Comparison of ENCODE assay signal across 26 mouse cellular contexts in genomic region chr6:122609377-122609728, GRCm38 (mm10). TPM values are rescaled to one million over a fixed set of nuclear protein-coding genes. Genes with fewer than 3 reads are reported as not detected.
A peak's percentile ranks its signal among the peaks of the same experiment; 100 is the strongest.
DNase-seq lines count a peak whose midpoint lies in the region; ATAC-seq and TF ChIP-seq lines count a peak whose summit lies in the region.
"Had no signal": no experiment of that assay in that cellular context is flagged by ENCODE, and none has a peak within 500 bp of the region (broad histone marks: within the 10 kb centered on the region; RNA-seq: fewer than 3 reads in every experiment).

No protein-coding gene starts in this region.

- H3K4me3 ChIP-seq in heart, embryonic 16.5 days (ENCODE audit: low read length) = no peak overlapping the region; the same call in 1 of the 2 replicates
- H3K4me3 ChIP-seq in ES-E14 (ENCODE audit: insufficient read depth in 1 of 2, low read depth in 1 of 2, low read length in 2 of 2, poor library complexity in 1 of 2, severe bottlenecking in 1 of 2) = peak overlapping the region; percentile 79 to 81
- peak overlapping the region; percentile 43 for H3K4me3 ChIP-seq in erythroblast, embryonic 14.5 days (replicated peaks)
- no peak overlapping the region for H3K4me3 ChIP-seq in liver, postnatal 0 days (ENCODE audit: low read depth, low read length)
- H3K4me3 ChIP-seq in hindbrain, embryonic 12.5 days = no peak overlapping the region
- H3K4me3 ChIP-seq: embryonic facial prominence, embryonic 12.5 days; forebrain, embryonic 10.5 days; midbrain, embryonic 13.5 days; myocyte; neural tube, embryonic 15.5 days had no signal

- no peak for ATAC-seq in heart, embryonic 16.5 days (replicated peaks; ENCODE audit: extremely low read depth, insufficient read depth, low FRiP score)
- no peak for ATAC-seq in liver, postnatal 0 days
- no peak for ATAC-seq in hindbrain, embryonic 12.5 days (ENCODE audit: low FRiP score)
- ATAC-seq: midbrain, embryonic 13.5 days had no signal

- WGBS in heart, embryonic 16.5 days = 33% methylated on average over 9 of the region's 9 CpGs
- 37% methylated on average over 9 of the region's 9 CpGs for WGBS in liver, postnatal 0 days (ENCODE audit: insufficient replicate concordance)
- WGBS in hindbrain, embryonic 12.5 days = 77% methylated on average over 9 of the region's 9 CpGs

- no peak overlapping the region for H3K9ac ChIP-seq in heart, embryonic 16.5 days (ENCODE audit: low read length)
- peak overlapping the region; percentile 96 for H3K9ac ChIP-seq in ES-E14 (ENCODE audit: insufficient read depth, low read depth, low read length, poor library complexity, severe bottlenecking)
- H3K9ac ChIP-seq in liver, postnatal 0 days (replicated peaks) = no peak overlapping the region
- H3K9ac ChIP-seq in hindbrain, embryonic 12.5 days = no peak overlapping the region
- H3K9ac ChIP-seq: embryonic facial prominence, embryonic 12.5 days; lung, embryonic 14.5 days; midbrain, embryonic 13.5 days; neural tube, embryonic 15.5 days had no signal

- no peak for TF ChIP-seq EP300 in liver, postnatal 0 days (IDR thresholded peaks at IDR 0.05; ENCODE audit: low read depth)

- no peak overlapping the region for H3K27ac ChIP-seq in heart, embryonic 16.5 days (ENCODE audit: low read length)
- peak overlapping the region; percentile 100 for H3K27ac ChIP-seq in ES-E14 (ENCODE audit: insufficient read depth, low read depth, low read length, poor library complexity, severe bottlenecking)
- no peak overlapping the region for H3K27ac ChIP-seq in liver, postnatal 0 days (ENCODE audit: low read depth)
- H3K27ac ChIP-seq in hindbrain, embryonic 12.5 days = no peak overlapping the region
- H3K27ac ChIP-seq: embryonic facial prominence, embryonic 12.5 days; forebrain, embryonic 10.5 days; hindbrain, postnatal 0 days; midbrain, embryonic 13.5 days; neural tube, embryonic 15.5 days had no signal

- in situ Hi-C loops in ES-E14 (cut with MboI; ENCODE audit: low sequenced_read_pairs in 2 of 2, unreplicated experiment in 2 of 2) = no loop called here

- no peak for DNase-seq in heart, adult 18-20 months
- DNase-seq in ES-E14 (ENCODE audit: low read depth, low spot score) = no peak
- DNase-seq in liver, postnatal 0 days = no peak
- no peak for DNase-seq in gastrocnemius, postnatal 25 days
- DNase-seq: adrenal gland, postnatal 10 days; cerebellum, adult 11-12 months; gastrocnemius, postnatal 14 days; heart, postnatal 4 days; kidney, adult 8-10 months; kidney, postnatal 36 days; layer of hippocampus, postnatal 36 days; lung, embryonic 14.5 days; lung, postnatal 4 days; thymus, postnatal 14 days had no signal

- no peaks in the 10 kb centered on the region for H3K27me3 ChIP-seq in heart, embryonic 16.5 days (ENCODE audit: control insufficient read depth, insufficient read depth, low read length)
- no peaks in the 10 kb centered on the region for H3K27me3 ChIP-seq in erythroblast, embryonic 14.5 days (ENCODE audit: control insufficient read depth)
- H3K27me3 ChIP-seq in liver, postnatal 0 days (ENCODE audit: insufficient read depth, low read length) = no peaks in the 10 kb centered on the region
- no peaks in the 10 kb centered on the region for H3K27me3 ChIP-seq in hindbrain, embryonic 12.5 days
- H3K27me3 ChIP-seq: embryonic facial prominence, embryonic 12.5 days; midbrain, embryonic 13.5 days; neural tube, embryonic 15.5 days had no signal

- H3K36me3 ChIP-seq in heart, embryonic 16.5 days (ENCODE audit: control insufficient read depth, insufficient read depth) = no peaks in the 10 kb centered on the region
- peaks cover 10% of the 10 kb centered on the region for H3K36me3 ChIP-seq in ES-E14 (ENCODE audit: control insufficient read depth, insufficient read depth, low read length, poor library complexity, severe bottlenecking)
- H3K36me3 ChIP-seq in erythroblast, embryonic 14.5 days (ENCODE audit: control insufficient read depth) = no peaks in the 10 kb centered on the region
- no peaks in the 10 kb centered on the region for H3K36me3 ChIP-seq in liver, postnatal 0 days (replicated peaks; ENCODE audit: insufficient read depth, low read length)
- no peaks in the 10 kb centered on the region for H3K36me3 ChIP-seq in hindbrain, embryonic 12.5 days
- H3K36me3 ChIP-seq: embryonic facial prominence, embryonic 12.5 days; forebrain, embryonic 10.5 days; midbrain, embryonic 13.5 days; neural tube, embryonic 15.5 days had no signal

- H3K4me2 ChIP-seq in heart, embryonic 16.5 days (ENCODE audit: low read depth, low read length) = peak overlapping the region; percentile 44; the same call in 1 of the 2 replicates
- H3K4me2 ChIP-seq in liver, postnatal 0 days (ENCODE audit: low read depth, low read length) = peak overlapping the region; percentile 35; the same call in 1 of the 2 replicates
- no peak overlapping the region for H3K4me2 ChIP-seq in hindbrain, embryonic 12.5 days (replicated peaks)
- H3K4me2 ChIP-seq: embryonic facial prominence, embryonic 12.5 days; lung, embryonic 14.5 days; midbrain, embryonic 13.5 days; neural tube, embryonic 15.5 days had no signal

- no peak for TF ChIP-seq CTCF in liver, postnatal 0 days (IDR thresholded peaks at IDR 0.05; ENCODE audit: low read depth)

- H3K4me1 ChIP-seq in heart, embryonic 16.5 days (ENCODE audit: control insufficient read depth, insufficient read depth, low read length) = peaks cover 3% of the 10 kb centered on the region; the same call in 1 of the 2 replicates
- H3K4me1 ChIP-seq in ES-E14 (ENCODE audit: control insufficient read depth in 2 of 2, insufficient read depth in 2 of 2, low read length in 2 of 2, poor library complexity in 1 of 2) = peaks cover 0 to 12% of the 10 kb centered on the region in 2 experiments; a peak in 1 of 4 replicates
- peaks cover 24% of the 10 kb centered on the region for H3K4me1 ChIP-seq in erythroblast, embryonic 14.5 days (ENCODE audit: control insufficient read depth)
- H3K4me1 ChIP-seq in liver, postnatal 0 days (ENCODE audit: insufficient read depth) = no peaks in the 10 kb centered on the region
- no peaks in the 10 kb centered on the region for H3K4me1 ChIP-seq in hindbrain, embryonic 12.5 days
- H3K4me1 ChIP-seq: embryonic facial prominence, embryonic 12.5 days; forebrain, embryonic 10.5 days; midbrain, embryonic 13.5 days; neural tube, embryonic 15.5 days had no signal

- no peaks in the 10 kb centered on the region for H3K9me3 ChIP-seq in heart, embryonic 16.5 days (replicated peaks; ENCODE audit: control insufficient read depth, low read length)
- no peaks in the 10 kb centered on the region for H3K9me3 ChIP-seq in ES-E14 (ENCODE audit: control insufficient read depth, insufficient read depth, low read depth, low read length)
- H3K9me3 ChIP-seq in erythroblast, embryonic 14.5 days (ENCODE audit: control insufficient read depth, low read length) = no peaks in the 10 kb centered on the region
- no peaks in the 10 kb centered on the region for H3K9me3 ChIP-seq in liver, postnatal 0 days (ENCODE audit: low read length)
- H3K9me3 ChIP-seq in hindbrain, embryonic 12.5 days (replicated peaks) = no peaks in the 10 kb centered on the region
- H3K9me3 ChIP-seq: embryonic facial prominence, embryonic 12.5 days; forebrain, embryonic 10.5 days; midbrain, embryonic 13.5 days; neural tube, embryonic 15.5 days had no signal

TF ChIP-seq in ES-E14, 5 proteins besides CTCF, POLR2A, EP300 and RAD21:
- TF ChIP-seq ZC3H11A (IDR thresholded peaks at IDR 0.05; ENCODE audit: borderline replicate concordance, low read depth, low read length) = no peak
- TF ChIP-seq ZNF384 (IDR thresholded peaks at IDR 0.05; ENCODE audit: low read depth, low read length) = no peak
- no peak for TF ChIP-seq MAFK (IDR thresholded peaks at IDR 0.05; ENCODE audit: insufficient read depth, low read depth, low read length)
- TF ChIP-seq HCFC1 (IDR thresholded peaks at IDR 0.05; ENCODE audit: borderline replicate concordance, insufficient read depth, low read length) = no peak
- 0 out of 2 replicates have a peak, but pooled peaks have one; percentile 21 for TF ChIP-seq CHD2 (IDR thresholded peaks at IDR 0.05; ENCODE audit: low read depth, low read length)

RNA-seq across cellular contexts. Expression of gene Gdf3, which starts 0.5 kb away (rescaled TPM):
- 0.06 and 0.18 TPM in 2 replicates for polyA plus RNA-seq in heart, embryonic 16.5 days (2015; fragmentation: Nextera tagmentation; extraction: Ambion mirVana)
- total RNA-seq in heart, adult 18-20 months (2021) = not detected
- total RNA-seq in ES-E14 (2012; rRNA removed) = 155 and 219 TPM in 2 replicates
- 0.03 TPM in 1 of 2 replicates, not detected in the other for polyA plus RNA-seq in erythroblast, embryonic 14.5 days (2012)
- polyA plus RNA-seq in liver, postnatal 0 days (2015; fragmentation: Nextera tagmentation; extraction: Ambion mirVana) = 0.47 and 1.0 TPM in 2 replicates
- not detected for total RNA-seq in gastrocnemius, postnatal 25 days (2021)
- 0.09 TPM in 1 of 2 replicates, not detected in the other for polyA plus RNA-seq in hindbrain, embryonic 12.5 days (2016; fragmentation: Nextera tagmentation; extraction: Ambion mirVana)
- total RNA-seq: adrenal gland, postnatal 10 days; gastrocnemius, postnatal 14 days; heart, postnatal 4 days; layer of hippocampus, postnatal 36 days; left cerebral cortex, postnatal 36 days had no signal
- polyA plus RNA-seq: brain, embryonic 14.5 days; embryonic facial prominence, embryonic 12.5 days; frontal cortex, adult 2 months; lung, embryonic 14.5 days; myocyte had no signal

RNA-seq across cellular contexts. Expression of gene Apobec1, which starts 7.1 kb away (rescaled TPM):
- polyA plus RNA-seq in heart, embryonic 16.5 days (2015; fragmentation: Nextera tagmentation; extraction: Ambion mirVana) = 4.6 and 5.0 TPM in 2 replicates
- 1 to 10 TPM; 4.5 to 5.1 TPM for total RNA-seq in heart, adult 18-20 months (2021)
- total RNA-seq in ES-E14 (2012; rRNA removed) = 5.9 and 8.8 TPM in 2 replicates
- 0.04 TPM in 1 of 2 replicates, not detected in the other for polyA plus RNA-seq in erythroblast, embryonic 14.5 days (2012)
- polyA plus RNA-seq in liver, postnatal 0 days (2015; fragmentation: Nextera tagmentation; extraction: Ambion mirVana) = 11.9 and 12.3 TPM in 2 replicates
- 1 to 10 TPM; 1.8 to 1.9 TPM for total RNA-seq in gastrocnemius, postnatal 25 days (2021)
- polyA plus RNA-seq in hindbrain, embryonic 12.5 days (2016; fragmentation: Nextera tagmentation; extraction: Ambion mirVana) = 1.8 and 2.9 TPM in 2 replicates

RNA-seq across cellular contexts. Expression of gene Dppa3, which starts 16.9 kb away (rescaled TPM):
- polyA plus RNA-seq in heart, embryonic 16.5 days (2015; fragmentation: Nextera tagmentation; extraction: Ambion mirVana) = not detected in 2 replicates
- total RNA-seq in heart, adult 18-20 months (2021) = not detected
- 19.2 and 19.6 TPM in 2 replicates for total RNA-seq in ES-E14 (2012; rRNA removed)
- not detected in 2 replicates for polyA plus RNA-seq in erythroblast, embryonic 14.5 days (2012)
- 0.16 TPM in 1 of 2 replicates, not detected in the other for polyA plus RNA-seq in liver, postnatal 0 days (2015; fragmentation: Nextera tagmentation; extraction: Ambion mirVana)
- total RNA-seq in gastrocnemius, postnatal 25 days (2021) = not detected
- not detected in 2 replicates for polyA plus RNA-seq in hindbrain, embryonic 12.5 days (2016; fragmentation: Nextera tagmentation; extraction: Ambion mirVana)
- total RNA-seq: adrenal gland, postnatal 10 days; gastrocnemius, postnatal 14 days; heart, postnatal 4 days; hindbrain, postnatal 0 days; layer of hippocampus, postnatal 36 days; left cerebral cortex, postnatal 36 days had no signal
- polyA plus RNA-seq: brain, embryonic 14.5 days; embryonic facial prominence, embryonic 12.5 days; forebrain, embryonic 10.5 days; frontal cortex, adult 2 months; hindbrain, postnatal 0 days; lung, embryonic 14.5 days; midbrain, embryonic 13.5 days; myocyte; neural tube, embryonic 15.5 days had no signal

RNA-seq across cellular contexts. Expression of gene Aicda, which starts 55.8 kb away (rescaled TPM):
- polyA plus RNA-seq in heart, embryonic 16.5 days (2015; fragmentation: Nextera tagmentation; extraction: Ambion mirVana) = not detected in 2 replicates
- total RNA-seq in heart, adult 18-20 months (2021) = not detected
- total RNA-seq in ES-E14 (2012; rRNA removed) = 0.32 and 0.76 TPM in 2 replicates
- 0.03 TPM in 1 of 2 replicates, not detected in the other for polyA plus RNA-seq in erythroblast, embryonic 14.5 days (2012)
- 0.06 TPM in 1 of 2 replicates, not detected in the other for polyA plus RNA-seq in liver, postnatal 0 days (2015; fragmentation: Nextera tagmentation; extraction: Ambion mirVana)
- not detected for total RNA-seq in gastrocnemius, postnatal 25 days (2021)
- 0.15 and 0.61 TPM in 2 replicates for polyA plus RNA-seq in hindbrain, embryonic 12.5 days (2016; fragmentation: Nextera tagmentation; extraction: Ambion mirVana)
- total RNA-seq: adrenal gland, postnatal 10 days; gastrocnemius, postnatal 14 days; heart, postnatal 4 days; layer of hippocampus, postnatal 36 days; left cerebral cortex, postnatal 36 days had no signal
- polyA plus RNA-seq: embryonic facial prominence, embryonic 12.5 days; forebrain, embryonic 10.5 days; frontal cortex, adult 2 months; lung, embryonic 14.5 days; myocyte had no signal

Comparison
In these comparisons a context has a peak if more than half of its experiments do, and no peak if none do; other contexts are left out.
1. H3K4me3 ChIP-seq: peak in ES-E14 (2 of 2) and erythroblast, embryonic 14.5 days (single experiment); none in heart, embryonic 16.5 days (single experiment), liver, postnatal 0 days (single experiment) and hindbrain, embryonic 12.5 days (single experiment).